Mouse (Mus musculus): ENCODE results near the gene Slc39a7. TPM values are rescaled to one million over a fixed set of nuclear protein-coding genes. Genes with fewer than 3 reads are reported as not detected.

Slc39a7 gene
- total RNA-seq (2014; fragmentation: Nextera tagmentation) (41.0 and 56.8 TPM in 2 replicates), total RNA-seq (2017) (99.8 and 103 TPM in 2 replicates)

DNA sequence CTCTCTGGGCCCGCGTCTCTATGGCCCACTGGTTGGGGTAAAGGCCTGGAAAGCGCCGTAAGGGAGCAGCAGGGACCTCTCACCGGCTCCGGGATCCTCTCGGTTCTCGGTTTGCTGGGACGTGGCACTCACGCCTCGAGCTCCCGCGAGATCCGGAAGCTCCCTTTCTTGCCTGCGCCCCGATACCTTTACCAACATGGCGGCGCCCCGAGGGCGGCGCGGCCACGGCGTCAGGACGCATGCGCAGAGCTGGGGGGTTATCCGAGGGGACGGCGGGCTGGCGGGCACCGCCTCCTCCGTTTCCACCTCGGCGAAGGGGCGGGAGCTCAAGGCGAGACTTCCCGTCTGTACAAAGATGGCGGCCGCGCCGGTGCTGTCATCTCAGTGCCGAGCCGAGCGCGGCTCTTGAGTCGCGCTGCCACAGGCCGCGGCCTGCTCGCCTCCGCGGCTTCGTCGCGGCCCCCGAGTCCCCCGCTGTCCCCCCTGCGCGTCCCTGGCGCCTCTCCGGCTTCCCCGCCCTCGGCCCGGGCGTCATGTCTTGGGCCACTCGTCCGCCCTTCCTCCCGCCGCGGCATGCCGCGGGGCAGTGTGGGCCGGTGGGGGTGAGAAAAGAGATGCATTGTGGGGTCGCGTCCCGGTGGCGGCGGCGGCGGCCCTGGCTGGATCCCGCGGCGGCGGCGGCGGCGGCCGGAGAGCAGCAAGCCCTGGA, at the start of gene Slc39a7, which contains the start of gene Rxrb:
TSS of gene Slc39a7 (minus strand) at position 218 of the 709 bp plus-strand sequence.
TSS of gene Rxrb (plus strand) at position 348 of the 709 bp plus-strand sequence.
- ATAC-seq (replicated peaks; ENCODE audit: poor library complexity, severe bottlenecking), result peak; percentile 52

DNA sequence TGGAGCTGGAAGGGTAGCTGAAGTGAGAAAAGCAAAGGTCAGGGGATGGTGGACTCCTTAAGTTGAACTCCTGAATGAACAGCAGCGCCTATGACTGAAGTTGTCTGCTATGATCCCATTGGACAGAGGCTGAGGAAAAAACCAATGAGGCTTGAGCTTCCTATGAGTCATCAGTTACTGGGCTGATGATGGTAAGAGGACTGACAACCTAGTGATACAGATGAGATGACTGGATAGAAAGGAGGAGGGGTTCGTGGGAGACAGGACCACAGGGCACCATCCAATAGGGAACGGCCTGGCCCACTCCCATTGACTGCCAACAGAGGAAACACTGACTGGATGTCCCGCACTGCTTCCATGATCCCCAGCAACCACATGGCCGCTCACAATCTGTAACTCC, 48.1 kb upstream of the Slc39a7 start:
- peak; percentile 75 for ATAC-seq (replicated peaks; ENCODE audit: poor library complexity, severe bottlenecking)

DNA sequence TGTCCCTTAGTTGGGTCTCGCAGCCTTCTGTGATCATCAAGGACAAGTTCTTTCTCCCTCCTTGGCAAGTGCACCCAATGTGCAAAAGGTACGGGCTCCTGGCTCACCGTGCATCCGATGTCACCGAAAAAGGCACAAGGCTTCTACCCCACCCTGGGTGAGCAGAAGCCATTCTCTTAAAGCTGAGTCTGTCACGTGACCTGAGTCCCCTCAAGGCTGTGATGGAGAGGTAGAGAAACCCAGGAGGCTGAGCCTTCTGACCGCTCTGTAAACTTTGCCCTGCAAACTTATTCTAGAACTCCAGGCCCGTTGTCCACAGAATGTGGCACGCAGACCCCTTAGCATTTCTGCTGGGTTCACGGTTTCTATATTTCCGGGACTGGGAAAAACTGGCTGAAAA, 47.5 kb upstream of the Slc39a7 start:
- no peak for ATAC-seq (replicated peaks; ENCODE audit: poor library complexity, severe bottlenecking)

DNA sequence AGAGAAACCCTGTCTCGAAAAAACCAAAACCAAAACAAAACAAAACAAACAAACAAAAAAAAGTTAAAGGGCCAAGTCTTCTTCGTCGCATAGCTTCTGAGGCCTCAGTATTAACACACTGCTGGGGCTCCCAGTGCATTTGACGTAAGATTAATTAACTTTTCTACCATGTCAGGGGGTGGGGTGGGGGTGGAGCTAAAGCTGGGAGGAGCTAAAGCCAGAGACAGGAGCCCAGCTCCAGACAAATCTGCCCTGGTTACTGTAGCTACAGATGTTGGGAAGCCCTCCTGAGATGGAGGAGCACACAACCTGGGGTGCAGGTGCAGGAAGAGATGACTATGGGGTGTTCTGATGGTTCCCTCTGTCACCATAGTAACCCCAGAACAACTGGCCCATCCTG, 46.7 kb upstream of the Slc39a7 start:
- no peak for ATAC-seq (replicated peaks; ENCODE audit: poor library complexity, severe bottlenecking)

DNA sequence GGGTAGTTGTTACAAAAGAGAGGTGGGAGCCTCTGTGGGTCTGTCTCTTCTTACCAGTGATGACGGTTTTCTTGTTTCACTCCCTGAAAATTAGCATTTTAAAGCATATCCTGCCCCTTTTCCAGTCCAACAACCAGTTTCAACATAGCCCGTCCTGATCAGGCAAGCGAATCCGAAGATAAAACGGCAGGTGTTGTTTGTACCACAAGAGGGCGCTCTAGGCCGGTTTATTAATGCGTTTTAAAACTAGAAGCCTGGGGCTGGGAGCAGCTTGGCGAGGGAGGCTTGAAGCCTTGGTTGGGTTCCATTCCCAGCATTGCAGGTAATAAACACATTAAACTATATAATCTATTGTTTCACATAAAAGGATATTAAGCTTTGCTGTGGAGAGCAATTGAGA, 46.1 kb upstream of the Slc39a7 start:
- ATAC-seq (replicated peaks; ENCODE audit: poor library complexity, severe bottlenecking), result peak; percentile 55

DNA sequence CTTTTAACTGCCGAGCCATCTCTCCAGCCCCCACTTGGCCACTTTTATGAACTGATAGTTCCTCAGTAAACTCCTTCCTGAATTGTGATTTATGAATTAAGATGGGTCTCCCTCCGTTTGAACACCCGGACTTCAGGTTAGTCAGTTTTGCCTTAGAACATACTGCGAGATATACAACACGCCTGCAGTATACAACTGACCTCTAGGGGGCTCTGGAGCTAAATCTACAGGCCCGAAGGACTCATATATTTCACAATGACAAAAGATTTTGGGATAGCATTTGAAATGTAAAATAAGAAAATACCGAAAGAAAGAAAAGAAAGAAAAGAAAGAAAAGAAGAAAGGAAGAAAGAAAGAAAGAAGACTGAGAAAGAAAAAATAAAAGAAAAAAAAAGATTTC, 43.8 kb upstream of the Slc39a7 start:
- no peak for ATAC-seq (replicated peaks; ENCODE audit: poor library complexity, severe bottlenecking)

DNA sequence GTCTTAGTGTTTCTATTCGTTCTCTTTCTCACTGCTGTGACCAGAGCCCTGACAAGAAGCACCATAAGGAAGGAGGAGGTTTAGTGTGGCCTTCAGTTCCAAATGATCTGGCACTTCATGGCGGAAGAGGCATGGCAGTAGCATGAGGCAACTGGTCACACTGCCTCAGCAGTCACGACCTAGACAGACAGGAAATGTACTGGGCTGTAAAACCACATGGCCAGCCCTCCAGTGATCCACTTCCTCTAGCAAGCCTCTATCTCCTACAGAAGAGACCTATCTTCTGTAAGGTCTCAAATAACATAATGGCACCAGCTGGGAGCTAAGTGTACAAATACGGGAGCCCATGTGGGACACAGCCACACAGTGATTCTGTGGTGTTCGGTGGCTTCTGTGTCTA, 40.6 kb upstream of the Slc39a7 start:
- ATAC-seq (replicated peaks; ENCODE audit: poor library complexity, severe bottlenecking), result peak; percentile 76

DNA sequence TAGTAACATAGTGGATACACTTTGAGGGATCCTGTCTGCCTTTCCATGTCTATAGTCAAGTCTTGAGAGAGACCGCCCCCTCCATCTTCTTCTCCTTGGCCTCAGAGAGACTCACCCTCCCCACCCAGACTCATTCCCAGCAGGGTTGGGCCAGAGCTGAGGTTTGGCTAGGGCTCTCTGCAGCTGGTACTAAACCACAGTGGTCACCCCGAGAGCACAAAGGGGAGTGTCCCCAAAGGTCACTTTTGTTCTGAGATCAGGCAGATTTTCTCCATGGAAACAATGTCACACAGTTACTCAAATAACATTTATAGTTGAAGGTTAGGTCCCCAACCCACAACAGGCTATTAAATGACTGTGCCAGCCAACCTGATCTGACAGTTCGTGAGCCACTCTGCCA, 37.4 kb upstream of the Slc39a7 start:
- peak; percentile 43 for ATAC-seq (replicated peaks; ENCODE audit: poor library complexity, severe bottlenecking)

DNA sequence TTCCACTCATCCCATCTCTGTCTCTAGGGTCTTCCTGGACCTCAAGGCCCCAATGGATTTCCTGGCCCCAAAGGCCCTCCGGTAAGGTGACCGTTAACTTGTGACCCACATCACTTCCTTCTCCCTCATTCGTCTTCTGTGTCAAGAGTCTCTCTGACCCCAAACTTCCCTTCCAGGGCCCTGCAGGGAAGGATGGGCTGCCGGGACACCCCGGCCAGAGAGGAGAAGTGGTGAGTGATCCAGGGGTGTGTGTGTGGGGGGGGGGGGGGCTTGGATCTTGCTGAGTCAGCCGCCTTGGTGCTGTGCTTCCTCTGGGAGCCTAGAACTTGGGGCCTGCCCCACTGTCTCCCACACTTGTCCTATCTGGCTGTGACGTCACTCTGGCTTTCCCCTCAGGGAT, 25.7 kb upstream of the Slc39a7 start:
- peak; percentile 84 for ATAC-seq (replicated peaks; ENCODE audit: poor library complexity, severe bottlenecking)

DNA sequence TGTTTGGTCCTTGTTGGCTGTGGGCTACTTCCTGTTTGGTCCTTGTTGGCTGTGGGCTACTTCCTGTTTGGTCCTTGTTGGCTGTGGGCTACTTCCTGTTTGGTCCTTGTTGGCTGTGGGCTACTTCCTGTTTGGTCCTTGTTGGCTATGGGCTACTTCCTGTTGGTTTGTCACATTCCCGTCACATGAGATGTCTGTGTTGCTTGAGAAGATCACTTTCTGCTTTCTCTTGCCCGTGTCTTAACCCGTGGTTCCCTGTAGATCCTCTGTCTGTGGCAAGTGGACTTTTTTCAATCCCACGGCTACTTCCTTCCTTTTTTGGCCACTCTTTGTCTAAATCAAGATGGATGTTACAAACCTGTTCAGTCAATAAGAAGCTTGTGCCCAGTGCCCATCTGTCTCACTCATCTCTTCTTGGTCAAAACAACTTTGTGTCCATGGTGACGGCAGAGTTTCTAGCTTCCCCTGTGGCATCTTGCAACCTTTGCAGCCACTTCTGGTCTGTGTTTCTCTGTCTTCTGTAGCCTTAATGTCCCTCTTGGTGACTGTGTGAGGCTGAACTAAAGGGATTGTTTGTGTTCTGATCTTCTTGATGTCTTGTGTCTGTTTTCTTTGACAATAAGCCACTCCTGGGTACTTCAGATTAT, 16.0 kb upstream of the Slc39a7 start:
- ATAC-seq (replicated peaks; ENCODE audit: poor library complexity, severe bottlenecking), result peak; percentile 84

DNA sequence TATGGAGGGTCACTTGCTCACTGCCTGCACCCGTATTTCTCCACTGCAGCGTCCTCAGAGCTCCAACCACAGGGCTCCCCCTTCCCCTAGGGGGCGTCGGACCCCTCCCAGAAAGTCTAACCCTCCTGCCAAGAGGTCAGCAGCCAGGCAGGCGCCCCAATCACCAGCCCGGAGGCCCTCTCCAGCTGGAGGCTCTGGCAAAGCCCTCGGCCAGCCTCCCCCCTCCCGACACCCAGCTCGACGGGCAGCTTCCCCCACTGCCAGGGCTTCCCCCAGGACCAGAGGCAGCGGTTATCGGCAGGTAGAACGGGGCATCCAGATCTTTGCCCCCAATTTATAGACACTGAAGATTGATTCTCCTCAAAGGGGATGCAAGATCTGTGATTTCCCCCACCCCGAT, 14.5 kb upstream of the Slc39a7 start:
- ATAC-seq (replicated peaks; ENCODE audit: poor library complexity, severe bottlenecking), result no peak

DNA sequence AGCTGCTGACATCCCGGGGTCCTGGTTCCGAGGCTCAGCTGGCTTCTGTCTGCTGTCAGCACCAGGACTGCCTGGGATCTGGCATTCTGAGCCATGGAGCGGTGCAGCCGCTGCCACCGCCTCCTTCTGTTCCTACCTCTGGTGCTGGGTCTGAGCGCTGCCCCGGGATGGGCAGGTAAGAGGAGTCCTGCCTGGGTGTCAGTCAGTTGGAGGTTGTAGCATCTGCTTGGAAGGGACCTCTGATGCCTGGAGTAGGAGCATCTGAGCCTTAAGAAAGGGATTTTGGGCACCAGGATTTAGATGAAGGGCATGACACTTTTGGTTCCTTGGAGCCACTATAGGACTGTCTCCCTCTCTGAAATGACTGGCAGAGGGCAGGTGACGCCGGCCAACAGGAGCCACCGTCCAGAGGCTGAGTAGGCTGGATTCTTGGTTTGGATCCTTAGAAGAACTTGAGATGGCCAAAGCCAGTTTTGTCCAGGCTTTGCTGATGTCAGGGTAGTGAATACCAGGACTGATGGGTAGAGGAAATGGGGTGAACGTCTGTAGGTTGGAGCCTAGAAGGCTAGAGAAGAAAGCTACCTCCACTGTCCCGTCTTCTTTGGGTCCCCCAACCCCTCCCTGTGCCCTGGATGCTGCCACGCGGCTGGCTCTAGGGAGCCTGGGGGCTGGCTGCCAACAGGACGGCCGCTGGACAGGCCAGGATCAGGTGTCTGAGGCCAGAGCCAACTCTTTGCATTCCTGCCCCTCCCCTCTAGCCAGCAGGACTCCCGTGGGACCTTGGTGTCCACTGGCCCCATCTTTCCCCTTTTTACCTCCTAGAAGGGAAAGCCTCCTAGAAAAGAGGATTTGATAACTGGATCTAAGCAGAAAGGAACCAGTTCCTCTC, 8.3 kb upstream of the Slc39a7 start:
- ATAC-seq (replicated peaks; ENCODE audit: poor library complexity, severe bottlenecking), result peak; percentile 29; the same call in 1 of the 2 replicates

DNA sequence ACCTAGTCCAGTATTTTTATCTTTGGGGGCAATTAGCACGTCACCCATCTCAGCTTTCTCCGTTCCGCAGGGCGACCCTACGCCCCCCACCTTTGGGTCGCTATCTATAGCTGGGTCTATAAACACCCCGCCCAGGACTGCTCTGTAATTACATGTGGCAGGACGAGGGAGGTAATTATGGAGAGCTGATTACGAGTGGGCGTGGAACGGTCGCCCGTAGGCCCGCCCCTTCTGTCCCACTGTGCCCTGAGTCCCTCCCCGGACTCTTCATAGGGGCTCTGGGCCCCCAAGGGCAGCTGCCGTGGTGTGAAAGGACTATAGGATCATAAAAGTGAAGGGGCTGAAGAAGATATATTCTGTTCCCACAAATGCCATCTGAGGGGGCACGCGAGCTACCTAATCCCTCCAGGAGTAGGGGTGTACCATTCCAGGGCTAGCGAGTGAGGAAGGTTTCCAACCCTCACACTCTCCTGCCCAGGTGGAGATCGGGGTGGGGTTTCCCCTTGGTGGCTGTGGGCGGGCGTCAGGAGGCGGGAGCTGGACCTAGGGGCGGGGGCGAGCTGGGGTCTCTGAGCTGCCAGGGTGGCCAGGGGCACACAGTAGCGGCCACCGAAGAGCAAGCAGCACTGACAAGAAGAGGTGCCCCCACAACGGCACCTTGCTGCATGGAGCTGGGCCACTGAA, 7.5 kb upstream of the Slc39a7 start, which contains the start of gene Col11a2:
TSS of gene Col11a2 (plus strand) at position 560 of the 684 bp plus-strand sequence.
- ATAC-seq (replicated peaks; ENCODE audit: poor library complexity, severe bottlenecking), result no peak; the same call in 1 of the 2 replicates

DNA sequence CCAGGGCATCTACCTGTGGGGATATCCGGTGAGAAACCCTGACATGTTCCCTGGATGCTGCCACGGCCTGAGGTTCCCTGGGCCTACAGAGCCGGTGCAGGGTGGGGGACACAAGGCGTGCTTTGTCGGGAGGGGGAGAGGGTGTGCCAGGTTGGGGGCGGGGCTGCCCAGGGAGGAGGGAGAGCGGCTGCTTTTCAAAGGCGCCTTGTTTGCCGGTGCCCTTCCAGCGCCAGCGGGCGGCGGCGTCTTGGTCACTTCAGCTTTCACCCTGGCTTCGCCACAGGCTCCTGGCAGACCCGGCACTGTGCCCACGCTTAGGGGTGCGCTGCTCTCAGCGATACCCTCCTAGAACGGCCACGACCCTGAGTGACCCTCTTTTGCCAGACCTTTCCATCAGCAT, 7.0 kb upstream of the Slc39a7 start:
- no peak for ATAC-seq (replicated peaks; ENCODE audit: poor library complexity, severe bottlenecking)

DNA sequence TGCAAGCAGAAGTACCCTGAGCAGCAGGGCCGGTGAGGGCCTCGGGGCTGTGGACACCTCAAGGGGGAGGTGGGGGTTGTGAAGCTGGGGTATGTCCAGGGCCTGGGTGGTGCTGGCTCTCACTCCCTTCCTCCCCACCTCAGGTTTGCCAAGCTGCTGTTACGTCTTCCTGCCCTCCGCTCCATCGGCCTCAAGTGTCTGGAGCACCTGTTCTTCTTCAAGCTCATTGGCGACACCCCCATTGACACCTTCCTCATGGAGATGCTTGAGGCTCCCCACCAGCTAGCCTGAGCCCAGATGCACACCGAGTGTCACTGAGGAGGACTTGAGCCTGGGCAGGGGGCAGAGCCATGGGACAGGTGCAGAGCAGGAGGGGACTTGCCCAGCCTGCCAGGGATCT, 5.8 kb upstream of the Slc39a7 start:
- no peak for ATAC-seq (replicated peaks; ENCODE audit: poor library complexity, severe bottlenecking)

DNA sequence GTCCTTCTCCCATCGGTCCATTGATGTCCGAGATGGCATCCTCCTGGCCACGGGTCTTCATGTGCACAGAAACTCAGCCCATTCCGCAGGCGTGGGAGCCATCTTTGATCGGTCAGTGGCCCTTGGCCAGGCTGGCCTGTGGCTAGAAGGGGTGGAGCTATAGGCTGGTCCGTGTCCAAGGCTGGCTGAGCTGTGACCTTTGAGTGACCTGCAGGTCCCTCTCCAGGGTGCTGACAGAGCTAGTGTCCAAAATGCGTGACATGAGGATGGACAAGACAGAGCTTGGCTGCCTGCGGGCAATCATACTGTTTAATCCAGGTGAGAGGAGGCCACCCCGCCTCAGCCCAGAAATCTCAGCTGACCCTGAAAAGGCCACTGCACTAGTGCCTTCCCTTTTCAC, 5.2 kb upstream of the Slc39a7 start:
- ATAC-seq (replicated peaks; ENCODE audit: poor library complexity, severe bottlenecking), result no peak

DNA sequence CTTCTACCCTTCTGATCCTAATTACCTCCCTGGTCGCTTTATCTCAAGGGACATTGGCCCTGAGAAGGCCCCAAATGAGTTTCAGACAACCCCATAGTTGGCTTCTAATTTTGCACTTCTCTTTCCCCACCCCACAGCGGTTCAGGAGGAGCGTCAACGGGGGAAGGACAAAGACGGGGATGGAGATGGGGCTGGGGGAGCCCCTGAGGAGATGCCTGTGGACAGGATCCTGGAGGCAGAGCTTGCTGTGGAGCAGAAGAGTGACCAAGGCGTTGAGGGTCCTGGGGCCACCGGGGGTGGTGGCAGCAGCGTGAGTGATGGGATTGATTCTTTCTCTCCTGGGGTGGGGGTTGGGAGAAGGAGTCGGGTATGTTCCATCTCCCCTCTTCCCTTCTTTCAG, 4.0 kb upstream of the Slc39a7 start:
- no peak for ATAC-seq (replicated peaks; ENCODE audit: poor library complexity, severe bottlenecking)

DNA sequence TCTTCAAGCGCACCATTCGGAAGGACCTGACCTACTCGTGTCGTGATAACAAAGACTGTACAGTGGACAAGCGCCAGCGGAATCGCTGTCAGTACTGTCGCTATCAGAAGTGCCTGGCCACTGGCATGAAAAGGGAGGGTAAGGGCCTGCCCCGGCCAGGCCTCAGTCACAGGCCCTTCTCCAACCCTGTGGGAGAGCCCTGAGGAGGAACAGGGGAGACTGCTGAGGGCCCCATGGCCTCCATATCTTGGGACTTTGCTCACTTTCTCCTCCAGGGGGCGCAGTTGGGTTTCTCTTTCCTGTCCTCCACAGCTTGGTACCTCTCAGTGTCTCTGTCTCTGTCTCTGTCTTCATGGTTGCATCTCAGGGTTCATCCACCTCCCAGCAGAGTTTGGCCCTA, 2.6 kb upstream of the Slc39a7 start:
- 0 out of 2 replicates have a peak, but pooled peaks have one; percentile 9 for ATAC-seq (replicated peaks; ENCODE audit: poor library complexity, severe bottlenecking)

DNA sequence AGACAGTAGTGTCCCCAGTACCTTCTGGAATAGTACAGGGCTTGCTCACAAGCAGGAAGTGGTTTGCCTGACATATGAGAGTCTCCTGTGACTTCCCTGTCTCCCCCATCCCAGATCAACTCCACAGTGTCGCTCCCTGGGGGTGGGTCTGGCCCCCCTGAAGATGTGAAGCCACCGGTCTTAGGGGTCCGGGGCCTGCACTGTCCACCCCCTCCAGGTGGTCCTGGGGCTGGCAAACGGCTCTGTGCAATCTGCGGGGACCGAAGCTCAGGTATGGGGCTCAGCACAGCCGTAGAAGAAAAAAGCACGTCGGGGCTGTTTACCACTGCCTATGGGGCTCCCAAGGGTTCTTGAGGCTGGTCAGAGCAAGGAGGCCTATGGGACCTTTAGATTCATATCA, 2.0 kb upstream of the Slc39a7 start:
- no peak for ATAC-seq (replicated peaks; ENCODE audit: poor library complexity, severe bottlenecking)

DNA sequence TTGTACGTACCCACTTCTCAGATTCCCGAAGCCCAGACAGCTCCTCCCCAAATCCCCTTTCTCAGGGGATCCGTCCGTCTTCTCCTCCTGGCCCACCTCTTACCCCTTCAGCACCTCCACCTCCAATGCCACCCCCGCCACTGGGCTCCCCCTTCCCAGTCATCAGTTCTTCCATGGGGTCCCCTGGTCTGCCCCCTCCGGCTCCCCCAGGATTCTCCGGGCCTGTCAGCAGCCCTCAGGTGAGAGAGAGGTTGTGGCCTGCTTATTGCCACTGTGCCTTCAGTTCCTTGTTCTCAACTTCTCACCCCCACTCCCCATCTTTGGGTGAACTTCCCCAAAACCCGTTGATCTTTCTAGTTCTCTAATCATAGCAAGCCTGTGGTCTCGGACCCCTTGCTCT, 1.3 kb upstream of the Slc39a7 start:
- peak; percentile 6; the same call in 1 of the 2 replicates for ATAC-seq (replicated peaks; ENCODE audit: poor library complexity, severe bottlenecking)
